Mouse (Mus musculus) heart, embryonic 15.5 days (tissue): ENCODE results near the gene Lin54. TPM values are rescaled to one million over a fixed set of nuclear protein-coding genes. Genes with fewer than 3 reads are reported as not detected.
"Not testable (repeated sequence)": the region's sequence is repeated elsewhere in the genome, so short reads cannot be mapped to it uniquely, and the experiment has no call there.

Source experiments
- ATAC-seq: fragments of 200-750 bp; cut with Nextera tagmentation; replicated peaks from 2 replicates; pipeline ENCODE4 v1.8.0; 2017; ENCODE audit warnings: low read depth, moderate TSS enrichment; ENCODE audit not compliant: insufficient number of reproducible peaks, insufficient read depth, low FRiP score
- H3K27ac ChIP-seq: fragments of 300-500 bp; sonication (generic); 2 replicates; pipeline ENCODE4 v1.5.1; 2015; ENCODE audit warnings: mild to moderate bottlenecking, inconsistent platforms
- H3K27me3 ChIP-seq: fragments of 300-500 bp; sonication (generic); 2 replicates; pipeline ENCODE4 v1.6.1; 2015; ENCODE audit warnings: inconsistent platforms
- H3K36me3 ChIP-seq: fragments of 300-500 bp; sonication (generic); 2 replicates; pipeline ENCODE4 v1.6.1; 2015; ENCODE audit warnings: mild to moderate bottlenecking, inconsistent platforms
- H3K4me1 ChIP-seq: fragments of 300-500 bp; sonication (generic); replicated peaks from 2 replicates; pipeline ENCODE4 v1.6.1; 2015; ENCODE audit warnings: inconsistent platforms
- H3K4me2 ChIP-seq: fragments of 300-500 bp; sonication (generic); 2 replicates; pipeline ENCODE4 v1.6.1; 2015; ENCODE audit warnings: inconsistent platforms, mild to moderate bottlenecking, moderate library complexity
- H3K4me3 ChIP-seq: fragments of 300-500 bp; sonication (generic); 2 replicates; pipeline ENCODE4 v1.5.1; 2015; ENCODE audit warnings: mild to moderate bottlenecking, inconsistent platforms
- H3K9ac ChIP-seq: fragments of 300-500 bp; sonication (generic); 2 replicates; pipeline ENCODE4 v1.6.1; 2015; ENCODE audit warnings: mild to moderate bottlenecking, inconsistent platforms
- H3K9me3 ChIP-seq: fragments of 300-500 bp; sonication (generic); replicated peaks from 2 replicates; pipeline ENCODE4 v1.6.1; 2016; ENCODE audit warnings: inconsistent platforms
- WGBS: fragments of 180-500 bp; shearing (Covaris S2); methylation state at CpG from one replicate; pipeline ENCODE4 v1.1.7; 2015; ENCODE audit warnings: mixed read lengths; 5-methylcytosine and 5-hydroxymethylcytosine counted together
- polyA plus RNA-seq: library from polyadenylated mRNA; unstranded; fragments of >200 nt; fragmentation: Nextera tagmentation; extraction: Ambion mirVana; gene quantifications from 2 replicates; pipeline ENCODE4 v1.2.1, GENCODE M21; 2015

Gene Lin54
- polyA plus RNA-seq, 1 experiment from 2014 or later = 10.2 TPM

GRCm38 (mm10) chr5:100437917-100438316, 62.5 kb downstream of the Lin54 start:
- Histone ChIP-seq H3K9me3 (no peaks in the 10 kb centered on the region), H3K36me3 (peaks cover under 1% of the 10 kb centered on the region), H3K9ac (no peak overlapping the region), H3K27ac (no peak overlapping the region), H3K27me3 (no peaks in the 10 kb centered on the region), H3K4me3 (no peak overlapping the region), H3K4me2 (no peak overlapping the region), H3K4me1 (no peaks in the 10 kb centered on the region)
- WGBS = 90% methylated on average over 5 of the region's 5 CpGs
- ATAC-seq = no peak

GRCm38 (mm10) chr5:100437086-100437485, 63.4 kb downstream of the Lin54 start:
- Histone ChIP-seq H3K27ac (no peak overlapping the region), H3K27me3 (no peaks in the 10 kb centered on the region), H3K9ac (no peak overlapping the region), H3K4me3 (no peak overlapping the region), H3K9me3 (no peaks in the 10 kb centered on the region), H3K4me1 (no peaks in the 10 kb centered on the region), H3K36me3 (no peaks in the 10 kb centered on the region; the same call in 1 of the 2 replicates), H3K4me2 (no peak overlapping the region)
- WGBS = 93% methylated on average over 4 of the region's 4 CpGs
- ATAC-seq = no peak

GRCm38 (mm10) chr5:100430966-100431365, 69.5 kb downstream of the Lin54 start:
- no peak overlapping the region for H3K27ac ChIP-seq
- peaks cover 33% of the 10 kb centered on the region for H3K4me1 ChIP-seq
- H3K27me3 ChIP-seq = no peaks in the 10 kb centered on the region
- no peak overlapping the region for H3K9ac ChIP-seq
- no peak overlapping the region for H3K4me3 ChIP-seq
- 65% methylated on average over 2 of the region's 2 CpGs for WGBS
- no peak overlapping the region for H3K4me2 ChIP-seq
- H3K9me3 ChIP-seq = no peaks in the 10 kb centered on the region
- no peak for ATAC-seq
- peaks cover 14% of the 10 kb centered on the region for H3K36me3 ChIP-seq

- no peak for ATAC-seq
- H3K36me3 ChIP-seq = peaks cover 21% of the 10 kb centered on the region
- peak overlapping the region; percentile 86 for H3K4me2 ChIP-seq
- peak overlapping the region; percentile 75 for H3K4me3 ChIP-seq
- no peaks in the 10 kb centered on the region for H3K9me3 ChIP-seq
- peak overlapping the region; percentile 91 for H3K27ac ChIP-seq
- no peaks in the 10 kb centered on the region for H3K27me3 ChIP-seq
- peak overlapping the region; percentile 82 for H3K9ac ChIP-seq
- peaks cover 34% of the 10 kb centered on the region for H3K4me1 ChIP-seq
- WGBS = 2% methylated on average over 11 of the region's 11 CpGs
These were observed 70.4 kb downstream of the Lin54 start for GRCm38 (mm10) chr5:100430076-100430390.

- H3K27ac ChIP-seq = peak overlapping the region; percentile 91
- peak overlapping the region; percentile 82 for H3K9ac ChIP-seq
- H3K4me3 ChIP-seq = peak overlapping the region; percentile 75
- H3K4me2 ChIP-seq = peak overlapping the region; percentile 86
- ATAC-seq = peak; percentile 99
- no peaks in the 10 kb centered on the region for H3K9me3 ChIP-seq
- no peaks in the 10 kb centered on the region for H3K27me3 ChIP-seq
- peaks cover 40% of the 10 kb centered on the region for H3K4me1 ChIP-seq
- under 1% methylated on average over 53 of the region's 53 CpGs for WGBS
- H3K36me3 ChIP-seq = peaks cover 26% of the 10 kb centered on the region
These were observed 70.9 kb downstream of the Lin54 start for GRCm38 (mm10) chr5:100429344-100430075.

GRCm38 (mm10) chr5:100428734-100429343, 71.6 kb downstream of the Lin54 start:
- peak overlapping the region; percentile 75 for H3K4me3 ChIP-seq
- peak overlapping the region; percentile 71 for H3K9ac ChIP-seq
- H3K4me1 ChIP-seq = peaks cover 46% of the 10 kb centered on the region
- H3K36me3 ChIP-seq = peaks cover 33% of the 10 kb centered on the region
- H3K9me3 ChIP-seq = no peaks in the 10 kb centered on the region
- H3K27me3 ChIP-seq = no peaks in the 10 kb centered on the region
- peak; percentile 24 for ATAC-seq
- WGBS = under 1% methylated on average over 20 of the region's 20 CpGs
- peak overlapping the region; percentile 91 for H3K27ac ChIP-seq
- H3K4me2 ChIP-seq = peak overlapping the region; percentile 65

GRCm38 (mm10) chr5:100428031-100428733, 72.3 kb downstream of the Lin54 start:
- peak overlapping the region; percentile 65 for H3K4me2 ChIP-seq
- H3K36me3 ChIP-seq = peaks cover 39% of the 10 kb centered on the region
- ATAC-seq = no peak
- WGBS = 6% methylated on average over 5 of the region's 5 CpGs
- peak overlapping the region; percentile 75 for H3K4me3 ChIP-seq
- H3K27me3 ChIP-seq = no peaks in the 10 kb centered on the region
- peaks cover 52% of the 10 kb centered on the region for H3K4me1 ChIP-seq
- H3K27ac ChIP-seq = peak overlapping the region; percentile 33; the same call in 1 of the 2 replicates
- H3K9me3 ChIP-seq = no peaks in the 10 kb centered on the region
- H3K9ac ChIP-seq = peak overlapping the region; percentile 65

GRCm38 (mm10) chr5:100427276-100427675, 73.2 kb downstream of the Lin54 start:
- 57% methylated on average over 9 of the region's 9 CpGs for WGBS
- H3K36me3 ChIP-seq = peaks cover 48% of the 10 kb centered on the region

GRCm38 (mm10) chr5:100425823-100426222, 74.6 kb downstream of the Lin54 start:
- H3K4me3 ChIP-seq, H3K9me3 ChIP-seq, H3K4me2 ChIP-seq, H3K9ac ChIP-seq, H3K27ac ChIP-seq, H3K27me3 ChIP-seq, ATAC-seq: not testable (repeated sequence)
- 76% methylated on average over 2 of the region's 2 CpGs for WGBS
- peaks cover 56% of the 10 kb centered on the region for H3K4me1 ChIP-seq
- H3K36me3 ChIP-seq = peaks cover 62% of the 10 kb centered on the region

More at GRCm38 (mm10) chr5:100427276-100427675, 73.2 kb downstream of the Lin54 start:
- Histone ChIP-seq H3K4me1 (peaks cover 59% of the 10 kb centered on the region), H3K27me3 (no peaks in the 10 kb centered on the region), H3K9me3 (no peaks in the 10 kb centered on the region), H3K4me2 (peak overlapping the region; percentile 65), H3K9ac (peak overlapping the region; percentile 65; the same call in 1 of the 2 replicates), H3K27ac (no peak overlapping the region), H3K4me3 (peak overlapping the region; percentile 75)
- ATAC-seq = no peak

GRCm38 (mm10) chr5:100424252-100424651, 76.2 kb downstream of the Lin54 start:
- Histone ChIP-seq H3K4me3 (no peak overlapping the region), H3K36me3 (peaks cover 74% of the 10 kb centered on the region), H3K9ac (peak overlapping the region; percentile 7; the same call in 1 of the 2 replicates), H3K4me2 (no peak overlapping the region; the same call in 1 of the 2 replicates), H3K27ac (no peak overlapping the region), H3K9me3 (no peaks in the 10 kb centered on the region), H3K27me3 (no peaks in the 10 kb centered on the region), H3K4me1 (peaks cover 48% of the 10 kb centered on the region)
- WGBS = 69% methylated on average over 3 of the region's 3 CpGs
- no peak for ATAC-seq

- no peak overlapping the region for H3K4me3 ChIP-seq
These were observed 76.8 kb downstream of the Lin54 start for GRCm38 (mm10) chr5:100423626-100424025.

More at GRCm38 (mm10) chr5:100423626-100424025, 76.8 kb downstream of the Lin54 start:
- no peak for ATAC-seq
- Histone ChIP-seq H3K27me3 (no peaks in the 10 kb centered on the region), H3K9me3 (no peaks in the 10 kb centered on the region), H3K27ac (no peak overlapping the region), H3K36me3 (peaks cover 80% of the 10 kb centered on the region), H3K9ac (no peak overlapping the region; the same call in 1 of the 2 replicates), H3K4me1 (peaks cover 48% of the 10 kb centered on the region), H3K4me2 (no peak overlapping the region; the same call in 1 of the 2 replicates)
- WGBS = 55% methylated on average over 7 of the region's 7 CpGs
